Mouse (Mus musculus) cerebellum, adult 9-10 months (tissue): Measurements from ENCODE around the gene Gm867.
A peak's percentile ranks its signal among the peaks of the same experiment; 100 is the strongest.

Experiments used
- DNase-seq: peaks from one replicate; pipeline ENCODE4 v3.0.0; 2022

Gene Gm867

GRCm38 (mm10) chr10:75940520-75940919 lies at the start of gene Gm867:
Gene Gm867, minus strand, starts transcription at chr10:75940672.
- DNase-seq = no peak

GRCm38 (mm10) chr10:75979432-75979831 lies 39.0 kb upstream of the Gm867 start:
- no peak for DNase-seq

- DNase-seq = no peak
Measured at GRCm38 (mm10) chr10:75978835-75979157, 38.3 kb upstream of the Gm867 start.

GRCm38 (mm10) chr10:75978119-75978834 lies 37.8 kb upstream of the Gm867 start:
- DNase-seq = no peak

- peak; percentile 57 for DNase-seq
Measured at GRCm38 (mm10) chr10:75975216-75975615, 34.7 kb upstream of the Gm867 start.

- DNase-seq = no peak
Measured at GRCm38 (mm10) chr10:75973846-75974245, 33.4 kb upstream of the Gm867 start.

GRCm38 (mm10) chr10:75954381-75954811 lies 13.9 kb upstream of the Gm867 start, which contains the start of gene Gm5134:
Gene Gm5134, plus strand, starts transcription at chr10:75954514.
- no peak for DNase-seq

- peak; percentile 81 for DNase-seq
Measured at GRCm38 (mm10) chr10:75951424-75952050, 11.1 kb upstream of the Gm867 start.

- DNase-seq = no peak
Measured at GRCm38 (mm10) chr10:75950791-75951210, 10.3 kb upstream of the Gm867 start.

GRCm38 (mm10) chr10:75949053-75950045 lies 8.9 kb upstream of the Gm867 start:
- no peak for DNase-seq

GRCm38 (mm10) chr10:75948079-75948478 lies 7.6 kb upstream of the Gm867 start:
- no peak for DNase-seq

- no peak for DNase-seq
Measured at GRCm38 (mm10) chr10:75945896-75946295, 5.4 kb upstream of the Gm867 start.

GRCm38 (mm10) chr10:75945213-75945612 lies 4.7 kb upstream of the Gm867 start:
- no peak for DNase-seq

GRCm38 (mm10) chr10:75944066-75944772 lies 3.7 kb upstream of the Gm867 start:
- no peak for DNase-seq

- DNase-seq = no peak
Measured at GRCm38 (mm10) chr10:75942736-75943477, 2.4 kb upstream of the Gm867 start, which contains the start of gene Vpreb3. Gene Vpreb3, plus strand, starts transcription at chr10:75943057.

- no peak for DNase-seq
Measured at GRCm38 (mm10) chr10:75941042-75941824, 761 bp upstream of the Gm867 start.

GRCm38 (mm10) chr10:75939481-75940234 lies 814 bp downstream of the Gm867 start:
- no peak for DNase-seq

- no peak for DNase-seq
Measured at GRCm38 (mm10) chr10:75937851-75938643, 2.4 kb downstream of the Gm867 start.
